Mouse (Mus musculus): Measurements from ENCODE around the gene Inca1. TPM values are rescaled to one million over a fixed set of nuclear protein-coding genes. Genes with fewer than 3 reads are reported as not detected.

The Inca1 gene
- 7.0 and 12.5 TPM in 2 replicates for polyA plus RNA-seq (2015; fragmentation: Nextera tagmentation; extraction: Ambion mirVana)

DNA sequence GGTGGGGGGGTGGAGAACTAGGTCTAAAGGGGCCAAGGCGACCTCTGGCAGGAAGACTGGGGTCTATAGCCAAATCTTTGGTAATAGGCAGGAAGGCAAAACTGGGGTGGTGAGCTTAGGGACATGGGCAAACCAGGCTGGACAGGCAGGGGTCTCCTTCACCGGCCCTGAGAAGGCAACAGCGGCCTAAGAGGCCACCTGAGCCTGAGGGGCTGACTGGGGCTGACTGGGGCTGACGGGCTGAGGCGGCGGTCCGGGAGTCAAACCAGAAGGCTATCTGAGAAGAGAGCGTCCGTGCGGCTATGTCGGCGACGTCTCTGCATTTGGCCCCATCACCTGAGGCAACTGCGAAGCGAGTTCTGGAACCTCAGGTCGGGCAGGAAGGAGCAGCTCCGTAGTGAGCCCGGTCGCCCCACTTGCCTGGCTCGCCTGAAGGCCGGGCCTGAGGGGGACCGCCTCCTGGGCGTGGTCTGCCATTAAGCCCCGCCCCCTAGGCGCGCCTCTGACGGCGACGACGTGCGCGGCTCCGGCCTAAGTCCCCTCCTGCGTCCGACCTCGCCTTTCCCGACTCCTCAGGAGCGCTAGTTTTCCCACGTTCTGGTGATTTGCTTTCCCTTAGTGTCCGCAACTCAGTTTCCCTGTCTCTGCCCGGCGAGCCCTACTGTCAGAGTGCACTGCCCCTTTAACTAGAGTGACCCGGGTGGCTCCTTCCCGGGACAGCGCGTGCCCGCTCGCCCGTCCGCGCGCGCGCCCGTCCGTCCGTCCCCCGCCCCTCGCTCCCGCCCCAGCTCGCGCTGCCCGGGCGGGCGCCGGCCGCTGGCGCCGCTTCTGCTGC is at the start of gene Inca1, which contains the start of gene Kif1c:
Gene Inca1 (minus strand): TSS at position 434 of the 835 bp plus-strand sequence.
Gene Kif1c (plus strand): TSS at position 827 of the 835 bp plus-strand sequence.

DNA sequence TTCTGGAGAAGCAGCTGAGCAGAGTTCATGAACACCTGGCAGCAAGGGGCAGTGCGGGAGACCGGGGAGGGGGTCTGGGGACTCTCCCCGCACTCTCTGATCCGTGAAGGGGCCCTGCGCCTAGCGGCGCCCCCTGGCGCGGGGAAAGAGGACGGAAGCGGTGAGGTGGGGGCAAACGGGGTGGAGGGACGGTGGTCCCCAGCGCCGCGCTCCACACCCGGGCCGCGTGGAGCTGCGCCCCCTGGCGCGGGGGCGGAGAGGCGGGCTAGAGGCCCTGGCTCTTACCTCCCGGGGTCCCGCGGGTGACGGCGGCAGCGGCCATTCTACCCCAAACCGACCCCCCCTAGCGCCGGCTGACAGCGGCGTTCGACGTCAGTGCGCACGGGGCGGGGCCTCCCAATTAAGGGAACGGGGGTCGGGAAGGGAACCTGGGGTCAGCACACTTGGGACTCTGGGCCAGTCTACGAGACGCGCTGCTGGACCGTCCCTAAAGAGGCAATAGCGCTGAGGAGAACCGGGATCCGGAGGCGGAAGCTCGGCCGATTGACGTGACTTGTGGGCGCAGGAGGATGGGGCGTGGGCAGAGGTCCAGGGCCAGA is 12.3 kb downstream of the Inca1 start, which contains the start of gene Camta2:
Gene Camta2 (minus strand): TSS at position 505 of the 599 bp plus-strand sequence.

DNA sequence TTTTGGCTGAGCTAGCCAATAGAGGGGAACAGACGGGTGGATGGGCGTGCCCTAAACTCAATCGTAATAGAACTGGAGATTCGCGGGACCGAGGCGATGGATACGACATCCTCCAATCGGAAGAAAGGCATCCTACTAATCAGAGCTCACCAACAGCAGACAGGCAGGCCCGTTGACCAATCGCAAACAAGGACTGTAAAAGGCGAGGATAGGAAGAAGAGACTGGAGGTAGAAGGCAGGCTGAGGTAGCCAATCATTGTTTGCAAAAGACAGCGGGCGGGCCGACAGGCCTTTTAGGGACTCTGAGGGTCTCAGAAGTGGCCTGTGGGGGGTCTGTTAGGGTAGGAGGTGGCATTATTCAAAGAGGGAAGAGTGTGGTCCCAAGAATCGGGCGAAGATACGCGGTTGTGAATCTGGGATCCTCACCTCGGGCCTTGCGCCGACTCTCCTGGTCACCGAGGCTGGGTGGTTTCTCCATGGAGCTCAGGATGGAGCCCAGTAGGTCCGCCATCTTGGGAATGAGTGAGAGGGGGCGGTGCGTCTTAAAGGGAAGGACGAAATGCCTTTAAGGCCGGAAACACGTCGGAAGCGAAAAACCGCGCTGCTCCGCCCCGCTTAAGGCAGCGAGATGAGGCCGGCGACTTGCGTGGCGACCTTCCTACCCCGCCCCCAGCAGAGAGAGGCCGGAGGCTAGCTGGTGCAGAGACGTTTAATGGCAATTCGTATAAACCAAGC is 31.0 kb downstream of the Inca1 start, which contains the start of gene Spag7:
Gene Spag7 (minus strand): TSS at position 646 of the 735 bp plus-strand sequence.

DNA sequence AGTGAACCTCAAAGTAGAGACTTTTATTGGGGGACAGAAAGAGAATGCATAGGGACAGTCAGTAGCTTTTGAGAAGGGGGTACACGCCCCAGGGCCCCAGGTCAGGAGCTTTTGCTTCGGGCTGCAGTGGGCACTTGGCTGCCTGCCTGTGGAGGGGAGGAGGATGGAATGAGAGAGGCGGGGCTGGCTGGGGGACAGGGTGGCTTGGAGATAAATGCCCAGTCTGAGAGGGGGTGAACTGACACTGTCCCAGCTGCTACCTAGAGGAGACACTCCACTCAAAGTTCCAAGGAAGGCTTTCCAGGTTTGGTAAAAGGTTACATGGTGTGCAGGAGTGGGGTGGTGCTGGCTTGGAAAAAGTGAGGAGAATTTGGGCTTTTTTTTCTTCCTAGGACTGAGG is 43.0 kb downstream of the Inca1 start, which contains the start of gene Eno3:
Gene Eno3 (plus strand): TSS at position 239 of the 400 bp plus-strand sequence.

DNA sequence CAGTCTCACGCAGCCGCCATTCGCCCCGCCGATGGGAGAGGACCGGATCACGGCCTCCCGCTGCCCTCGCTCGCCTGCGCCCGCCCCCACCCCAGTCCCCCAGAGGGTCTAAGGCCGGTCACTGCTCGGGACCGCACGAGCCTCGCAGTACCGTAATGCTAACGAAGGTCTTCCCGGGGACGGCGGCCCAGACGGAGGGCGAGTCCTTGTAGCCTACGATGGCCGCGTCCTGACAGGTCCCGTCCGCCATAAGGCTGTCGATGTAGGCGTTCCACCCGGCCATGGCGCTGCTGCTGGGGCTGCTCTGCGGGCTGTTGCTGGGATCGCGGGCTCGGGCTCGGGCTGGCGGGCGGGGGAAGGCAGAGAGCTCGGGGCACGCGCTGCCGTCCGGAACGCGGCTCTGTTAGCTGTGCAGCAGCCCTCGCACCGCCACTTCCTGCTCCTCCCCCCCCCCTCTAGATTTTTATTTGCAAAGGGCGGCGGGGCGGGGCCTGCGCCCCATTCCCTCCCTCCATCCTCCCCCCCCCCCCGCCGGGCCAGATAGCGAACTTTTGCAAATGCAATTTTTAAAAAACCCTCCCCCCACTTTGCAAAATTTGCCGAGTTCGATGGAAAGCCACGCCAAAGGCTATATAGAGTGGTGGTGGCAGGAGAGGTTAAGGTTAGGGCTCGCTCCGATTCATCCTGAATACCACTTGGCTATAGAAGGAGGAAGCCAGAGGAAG is 45.6 kb downstream of the Inca1 start, which contains the start of gene Pfn1:
Gene Pfn1 (minus strand): TSS at position 447 of the 725 bp plus-strand sequence.

DNA sequence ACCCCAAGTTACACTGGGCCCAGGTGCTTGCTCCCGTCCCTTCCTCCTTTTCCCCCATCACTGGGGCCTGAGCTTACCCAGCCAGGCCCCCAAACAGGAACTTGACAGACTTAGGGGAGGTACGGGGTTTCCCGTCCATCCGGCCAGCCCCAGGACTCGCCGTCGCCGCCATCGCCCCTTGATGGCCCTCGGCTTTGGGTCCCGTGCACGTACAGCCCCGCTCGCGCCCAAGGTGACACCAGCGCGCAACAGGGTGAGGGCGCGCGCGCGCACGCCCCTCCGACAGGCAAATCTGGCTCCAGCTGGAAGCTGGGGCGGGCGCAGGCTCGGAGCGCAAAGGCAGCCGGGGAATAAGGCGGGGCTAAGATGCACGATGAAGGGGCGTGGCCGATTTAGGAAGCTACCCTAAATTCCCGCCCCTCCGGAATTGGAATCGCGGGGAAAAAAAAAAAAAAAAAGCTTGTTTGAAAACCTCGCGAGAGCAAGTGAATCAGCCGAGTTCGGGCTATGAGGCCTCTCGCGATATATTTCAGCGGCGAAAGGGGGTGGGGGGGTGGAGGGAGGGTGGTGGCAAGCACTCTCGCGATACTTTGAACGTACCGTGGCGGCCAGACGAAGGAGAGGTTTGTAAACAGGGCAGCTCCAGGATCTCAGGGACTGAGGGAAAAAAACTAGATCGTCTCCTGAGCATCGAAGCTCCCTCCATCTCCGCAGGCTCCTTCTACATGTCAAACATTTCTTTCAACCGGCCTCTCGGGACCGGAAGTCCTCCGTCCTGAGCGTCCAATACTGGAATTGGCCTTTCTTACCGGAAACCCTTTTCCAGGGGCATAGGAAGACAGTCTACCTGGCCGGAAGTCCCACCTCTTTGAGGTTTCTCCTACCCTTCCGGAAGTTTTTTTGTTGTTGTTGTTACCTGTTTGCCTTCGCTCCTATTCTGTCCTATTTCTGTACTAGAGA is 53.0 kb downstream of the Inca1 start, which contains the start of the genes Rnf167 and Slc25a11:
Gene Rnf167 (plus strand): TSS at position 545 of the 960 bp plus-strand sequence.
Gene Slc25a11 (minus strand): TSS at position 789 of the 960 bp plus-strand sequence.

DNA sequence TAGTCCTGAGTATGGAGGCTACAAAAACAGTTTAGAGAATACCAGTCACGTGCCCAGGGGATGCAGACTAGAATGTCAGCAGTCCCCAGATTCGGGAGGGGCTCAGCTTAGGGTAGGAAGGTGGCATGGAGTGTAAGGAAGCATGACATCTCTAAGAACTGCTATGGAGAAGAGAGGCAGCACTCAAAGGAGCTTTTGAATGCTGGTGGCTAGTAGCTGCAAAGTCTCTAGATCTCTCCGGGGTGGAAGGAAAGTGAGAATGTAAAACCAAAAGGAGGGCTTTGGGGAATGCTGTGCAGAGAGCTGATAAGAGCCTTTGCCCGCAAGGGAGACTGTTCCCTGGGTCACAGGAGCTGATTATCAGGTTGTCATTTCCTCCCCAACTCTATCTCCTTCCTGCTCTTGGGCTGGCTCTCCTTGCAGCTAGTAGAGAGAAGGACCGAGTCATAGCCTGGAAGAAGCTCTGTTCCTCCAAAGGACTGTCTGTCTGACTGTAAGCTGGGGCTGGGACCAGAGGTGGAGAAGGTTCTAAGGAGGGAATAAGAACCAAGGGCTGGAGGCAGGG is 61.2 kb downstream of the Inca1 start, which contains the start of gene Gp1ba:
Gene Gp1ba (plus strand): TSS at position 409 of the 565 bp plus-strand sequence.

Small RNAs within 50 kb of the gene (microRNA-seq; reads per million reads assigned to microRNA genes)
- gene Mir6925 (ENCODE audit: borderline replicate concordance, insufficient number of aligned reads): not detected

Other genes with a start within 250 kb of the Inca1 start
- gene Med11, start 248.2 kb downstream of the Inca1 start, polyA plus RNA-seq (2015; fragmentation: Nextera tagmentation; extraction: Ambion mirVana): 25.7 and 35.8 TPM in 2 replicates
- 0.68 and 1.1 TPM in 2 replicates for gene Zmynd15, start 240.7 kb downstream of the Inca1 start, polyA plus RNA-seq (2015; fragmentation: Nextera tagmentation; extraction: Ambion mirVana)
- gene Cxcl16, start 240.2 kb downstream of the Inca1 start, polyA plus RNA-seq (2015; fragmentation: Nextera tagmentation; extraction: Ambion mirVana): 12.3 and 15.6 TPM in 2 replicates
- gene Tm4sf5, start 194.9 kb downstream of the Inca1 start, polyA plus RNA-seq (2015; fragmentation: Nextera tagmentation; extraction: Ambion mirVana): 3.7 and 10.0 TPM in 2 replicates
- gene Vmo1, start 185.5 kb downstream of the Inca1 start, polyA plus RNA-seq (2015; fragmentation: Nextera tagmentation; extraction: Ambion mirVana): 0.63 and 1.1 TPM in 2 replicates
- 0.61 and 1.6 TPM in 2 replicates for gene Gltpd2, start 181.0 kb downstream of the Inca1 start, polyA plus RNA-seq (2015; fragmentation: Nextera tagmentation; extraction: Ambion mirVana)
- gene Psmb6, start 174.8 kb downstream of the Inca1 start, polyA plus RNA-seq (2015; fragmentation: Nextera tagmentation; extraction: Ambion mirVana): 682 and 707 TPM in 2 replicates
- gene Gm40193, start 167.2 kb downstream of the Inca1 start, polyA plus RNA-seq (2015; fragmentation: Nextera tagmentation; extraction: Ambion mirVana): not detected in 2 replicates
- gene Pld2, start 160.1 kb downstream of the Inca1 start, polyA plus RNA-seq (2015; fragmentation: Nextera tagmentation; extraction: Ambion mirVana): 5.9 and 7.8 TPM in 2 replicates
- gene Mink1, start 137.3 kb downstream of the Inca1 start, polyA plus RNA-seq (2015; fragmentation: Nextera tagmentation; extraction: Ambion mirVana): 8.4 and 8.8 TPM in 2 replicates
- gene 4930544D05Rik, start 84.3 kb downstream of the Inca1 start, polyA plus RNA-seq (2015; fragmentation: Nextera tagmentation; extraction: Ambion mirVana): not detected in 2 replicates
- gene Chrne, start 80.9 kb downstream of the Inca1 start, polyA plus RNA-seq (2015; fragmentation: Nextera tagmentation; extraction: Ambion mirVana): 0.30 TPM in 1 of 2 replicates, not detected in the other
- gene Gp1ba, start 61.0 kb downstream of the Inca1 start, polyA plus RNA-seq (2015; fragmentation: Nextera tagmentation; extraction: Ambion mirVana): 0.19 and 0.47 TPM in 2 replicates
- 69.6 and 99.5 TPM in 2 replicates for gene Rnf167, start 52.9 kb downstream of the Inca1 start, polyA plus RNA-seq (2015; fragmentation: Nextera tagmentation; extraction: Ambion mirVana)
- 105 and 154 TPM in 2 replicates for gene Slc25a11, start 52.7 kb downstream of the Inca1 start, polyA plus RNA-seq (2015; fragmentation: Nextera tagmentation; extraction: Ambion mirVana)
- gene Pfn1, start 45.5 kb downstream of the Inca1 start, polyA plus RNA-seq (2015; fragmentation: Nextera tagmentation; extraction: Ambion mirVana): 1,006 and 1,381 TPM in 2 replicates
- gene Eno3, start 43.0 kb downstream of the Inca1 start, polyA plus RNA-seq (2015; fragmentation: Nextera tagmentation; extraction: Ambion mirVana): 14.3 and 21.6 TPM in 2 replicates
- gene Spag7, start 30.7 kb downstream of the Inca1 start, polyA plus RNA-seq (2015; fragmentation: Nextera tagmentation; extraction: Ambion mirVana): 91.7 and 114 TPM in 2 replicates
- 8.7 and 12.8 TPM in 2 replicates for gene Camta2, start 12.1 kb downstream of the Inca1 start, polyA plus RNA-seq (2015; fragmentation: Nextera tagmentation; extraction: Ambion mirVana)
- gene Kif1c, start 393 bp upstream of the Inca1 start, polyA plus RNA-seq (2015; fragmentation: Nextera tagmentation; extraction: Ambion mirVana): 2.4 and 3.8 TPM in 2 replicates
- 4.8 and 7.6 TPM in 2 replicates for gene Zfp3, start 64.1 kb upstream of the Inca1 start, polyA plus RNA-seq (2015; fragmentation: Nextera tagmentation; extraction: Ambion mirVana)
- 0.41 and 0.43 TPM in 2 replicates for gene Scimp, start 112.4 kb upstream of the Inca1 start, polyA plus RNA-seq (2015; fragmentation: Nextera tagmentation; extraction: Ambion mirVana)
- 39.8 and 75.7 TPM in 2 replicates for gene Rabep1, start 144.6 kb upstream of the Inca1 start, polyA plus RNA-seq (2015; fragmentation: Nextera tagmentation; extraction: Ambion mirVana)